Mouse (Mus musculus): Measurements from ENCODE around the gene Ugcg.
"Not testable (repeated sequence)": the region's sequence is repeated elsewhere in the genome, so short reads cannot be mapped to it uniquely, and the experiment has no call there.

Gene Ugcg

DNA sequence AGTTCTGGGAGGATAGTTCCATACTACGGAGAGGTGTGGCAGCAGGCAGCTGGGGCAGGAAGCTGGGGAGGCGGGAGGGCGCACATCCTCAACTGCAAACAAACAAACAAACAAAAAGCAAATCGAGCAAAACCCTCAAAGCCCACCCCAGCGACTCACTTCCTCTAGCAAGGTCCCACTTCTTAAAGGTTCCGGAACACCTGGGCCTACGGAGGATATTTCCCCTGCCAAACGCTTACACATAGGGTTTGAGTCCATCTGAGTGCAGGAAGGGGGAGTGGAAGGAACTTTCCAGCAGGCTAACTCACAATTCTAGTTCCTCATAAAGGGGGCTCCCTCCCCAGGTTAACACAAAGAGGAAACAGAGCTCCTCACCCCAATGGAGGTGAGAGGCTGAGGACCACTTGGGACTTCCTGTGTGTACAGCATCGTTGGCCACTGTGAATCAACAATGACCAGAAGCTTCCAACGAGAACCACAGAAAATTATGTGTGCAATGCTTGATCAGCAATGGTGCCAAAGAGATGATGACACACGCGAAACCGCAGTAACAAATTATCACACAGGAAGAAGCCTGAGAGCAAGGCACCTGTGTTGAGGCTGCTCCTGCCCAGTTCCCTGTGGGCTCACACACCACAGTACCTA, 71.9 kb downstream of the Ugcg start:
- peak; percentile 74 for DNase-seq

DNA sequence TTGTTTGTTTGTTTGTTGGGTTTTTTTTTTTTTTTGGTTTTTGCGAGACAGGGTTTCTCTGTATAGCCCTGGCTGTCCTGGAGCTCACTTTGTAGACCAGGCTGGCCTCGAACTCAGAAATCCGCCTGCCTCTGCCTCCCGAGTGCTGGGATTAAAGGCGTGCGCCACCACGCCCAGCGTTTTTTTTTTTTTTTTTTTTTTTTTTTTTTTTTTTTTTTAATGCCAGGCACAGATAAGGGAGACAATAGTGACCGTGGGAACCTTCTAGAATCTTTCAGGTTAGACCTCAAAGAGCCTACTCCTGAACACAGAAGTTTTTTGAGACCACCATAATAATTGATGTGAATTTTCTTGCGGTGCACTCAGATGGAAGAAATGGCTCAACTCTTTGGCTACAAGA, 72.5 kb downstream of the Ugcg start:
- DNase-seq = not testable (repeated sequence)

DNA sequence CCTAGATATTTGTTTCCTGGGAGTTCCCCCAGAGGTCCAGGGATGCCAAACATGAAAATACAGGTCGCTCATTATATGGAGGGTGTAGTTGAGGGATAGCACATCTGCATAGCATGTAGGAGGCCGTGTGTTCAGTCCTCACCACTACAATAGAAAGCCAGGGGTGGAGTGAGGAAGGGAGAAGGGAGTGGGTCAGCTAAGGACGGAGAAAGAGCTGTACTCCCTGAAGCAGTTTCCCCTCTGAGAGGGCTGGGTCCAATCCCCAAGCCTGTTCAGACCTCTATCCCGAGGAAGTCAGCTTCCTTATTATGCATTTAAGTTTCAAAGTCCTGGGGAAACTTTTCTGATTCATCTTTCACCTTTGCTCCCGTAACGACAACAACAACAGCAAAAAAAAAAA, 73.1 kb downstream of the Ugcg start:
- no peak for DNase-seq

DNA sequence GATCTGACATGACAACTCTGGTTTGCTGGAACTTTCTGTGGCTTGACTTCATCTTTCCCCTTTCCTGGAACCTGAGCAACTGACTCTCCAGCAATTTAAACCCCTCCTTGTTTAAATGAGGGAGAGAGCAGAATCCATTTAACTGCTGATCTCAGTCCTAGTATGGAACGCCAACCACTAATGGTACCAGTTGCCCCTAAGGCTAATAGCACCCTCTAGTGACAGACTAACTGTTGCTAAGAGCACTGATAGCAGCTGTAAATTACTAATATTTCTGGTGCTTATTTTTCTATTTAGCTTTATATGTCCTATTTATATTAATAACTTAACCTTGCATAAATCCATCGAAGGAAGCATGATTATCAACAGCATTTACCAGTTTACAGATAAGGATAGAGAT, 74.4 kb downstream of the Ugcg start:
- DNase-seq = no peak

DNA sequence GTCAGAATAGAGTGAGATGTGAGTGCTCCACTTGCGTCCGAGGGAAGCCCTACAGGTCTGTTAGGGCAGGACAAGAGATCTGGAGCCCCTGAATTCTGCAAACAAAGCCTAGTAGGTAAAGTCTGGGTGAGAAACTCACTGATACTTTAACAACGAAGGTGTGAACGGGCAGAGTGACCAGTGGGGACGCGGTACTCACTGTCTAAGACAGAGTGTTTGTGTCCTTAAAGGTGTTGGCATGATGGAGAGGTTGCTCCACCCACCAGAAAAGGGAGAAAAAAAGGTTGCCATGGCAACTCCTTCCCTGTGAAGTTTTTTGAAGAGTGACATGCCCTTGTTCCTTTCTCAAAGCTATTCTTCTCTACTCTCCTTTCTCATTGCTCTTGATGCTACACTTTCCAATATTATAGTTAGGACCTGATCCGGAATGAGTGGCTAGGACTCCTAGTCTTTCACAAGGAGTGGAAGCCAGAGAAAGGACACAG, 75.6 kb downstream of the Ugcg start:
- DNase-seq = peak; percentile 45

DNA sequence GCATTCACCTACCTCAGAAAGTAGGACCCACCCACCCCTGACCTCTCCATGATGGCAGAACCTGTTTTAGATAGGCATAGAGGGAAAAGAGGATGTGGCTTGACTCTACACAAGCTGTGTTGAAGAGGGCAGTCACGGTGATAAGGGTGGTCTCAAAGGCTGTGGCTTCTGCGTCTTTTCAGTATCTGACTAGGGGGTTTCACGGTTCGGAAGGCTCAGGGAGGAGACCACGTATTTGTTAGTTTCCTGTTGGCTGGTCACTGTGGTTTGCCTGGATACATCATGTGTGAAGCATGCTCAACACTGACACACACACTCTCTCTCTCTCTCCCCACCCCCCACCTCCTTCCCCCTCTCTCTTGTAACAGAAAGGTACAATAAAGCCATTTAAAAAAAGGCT, 76.1 kb downstream of the Ugcg start:
- no peak for DNase-seq

DNA sequence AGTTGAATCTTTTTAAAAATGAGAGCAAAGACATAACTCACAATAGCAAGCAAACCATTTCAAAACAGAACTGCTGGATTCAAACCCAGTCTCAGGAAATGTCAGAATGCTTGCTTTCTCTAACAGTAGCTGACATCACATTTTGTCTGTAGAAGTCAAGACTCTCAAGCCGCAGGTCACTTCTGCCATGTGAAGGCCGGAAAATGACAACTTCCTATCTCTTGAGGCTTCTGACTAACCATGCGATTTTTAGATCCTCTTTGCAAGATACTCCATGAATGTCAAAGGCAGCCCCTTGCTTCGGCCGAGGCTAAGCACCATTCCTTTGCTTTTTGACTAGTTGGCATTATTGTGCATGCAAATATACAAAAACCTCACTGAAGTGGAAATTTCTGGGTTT, 76.6 kb downstream of the Ugcg start:
- no peak for DNase-seq
